Mouse (Mus musculus) CH12.LX (cell line): ENCODE measurements around the gene Frmd4a. TPM values are rescaled to one million over a fixed set of nuclear protein-coding genes. Genes with fewer than 3 reads are reported as not detected.

Experiments
- DNase-seq: peaks from one replicate; pipeline ENCODE4 v3.0.0-alpha.2; 2013; ENCODE audit errors: extremely low read depth
- H3K27ac ChIP-seq: 2 replicates; pipeline ENCODE4 v1.5.1; 2012; ENCODE audit warnings: low read depth, mild to moderate bottlenecking, control low read depth, moderate library complexity; ENCODE audit not compliant: insufficient read depth
- H3K27me3 ChIP-seq: replicated peaks from 2 replicates; pipeline ENCODE3; 2012; ENCODE audit warnings: inconsistent platforms
- H3K36me3 ChIP-seq, 2 experiments: replicated peaks in 1 of 2; 2 replicates each; pipeline versions ENCODE3 to v1.6.1; 2012; ENCODE audit warnings: inconsistent platforms in 1 of 2, low read length in 1 of 2, mild to moderate bottlenecking in 1 of 2, mixed read lengths in 1 of 2, moderate library complexity in 1 of 2; ENCODE audit not compliant: control insufficient read depth in 1 of 2, insufficient read depth in 1 of 2
- H3K4me1 ChIP-seq, 2 experiments: 2 replicates each; pipeline ENCODE4 v1.6.1; 2012; ENCODE audit warnings: inconsistent platforms in 1 of 2, moderate library complexity in 1 of 2; ENCODE audit not compliant: insufficient read depth in 2 of 2, control insufficient read depth in 1 of 2
- H3K4me2 ChIP-seq: 2 replicates; pipeline ENCODE4 v1.6.1; 2012; ENCODE audit warnings: low read depth, mild to moderate bottlenecking, control low read depth; ENCODE audit not compliant: poor library complexity, insufficient read depth, severe bottlenecking
- H3K4me3 ChIP-seq, 3 experiments: fragments of 150-350 bp in 1 of 3; sonication (generic) in 1 of 3; replicated peaks in 1 of 3; 2 replicates each; pipeline versions ENCODE3 to v1.5.1; 2011 to 2012; ENCODE audit warnings: low read depth in 2 of 3, low read length in 2 of 3, mild to moderate bottlenecking in 2 of 3, moderate library complexity in 2 of 3, control low read depth in 1 of 3, improper control_type of control experiment in 1 of 3, inconsistent platforms in 1 of 3, mixed read lengths in 1 of 3; ENCODE audit not compliant: poor library complexity in 1 of 3
- H3K79me2 ChIP-seq: replicated peaks from 2 replicates; pipeline ENCODE4 v1.6.1; 2012; ENCODE audit warnings: mild to moderate bottlenecking, moderate library complexity; ENCODE audit not compliant: control insufficient read depth, poor library complexity, insufficient read depth, severe bottlenecking; ENCODE audit errors: extremely low read depth
- H3K9ac ChIP-seq: 2 replicates; pipeline ENCODE4 v1.6.1; 2012; ENCODE audit warnings: low read depth, mild to moderate bottlenecking, control low read depth, moderate library complexity; ENCODE audit not compliant: insufficient read depth
- H3K9me3 ChIP-seq: replicated peaks from 2 replicates; pipeline ENCODE3; 2012; ENCODE audit warnings: low read length, inconsistent platforms, mixed read lengths
- BHLHE40 ChIP-seq: IDR thresholded peaks from 2 replicates; pipeline ENCODE4 v1.6.1; 2011; ENCODE audit warnings: mild to moderate bottlenecking, low read depth, low read length, improper control_type of control experiment
- CHD2 ChIP-seq: IDR thresholded peaks from 2 replicates; pipeline ENCODE4 v1.6.1; 2011; ENCODE audit warnings: low read length, improper control_type of control experiment
- ELF1 ChIP-seq: IDR thresholded peaks from 2 replicates; pipeline ENCODE4 v1.6.1; 2014; ENCODE audit warnings: low read depth, mild to moderate bottlenecking, inconsistent platforms, low read length, improper control_type of control experiment
- GABPA ChIP-seq: IDR thresholded peaks from 2 replicates; pipeline ENCODE4 v1.6.1; 2012; ENCODE audit warnings: low read depth, low read length, improper control_type of control experiment, inconsistent platforms; ENCODE audit not compliant: insufficient replicate concordance
- JUN ChIP-seq: IDR thresholded peaks from 2 replicates; pipeline ENCODE4 v1.6.1; 2011; ENCODE audit warnings: low read depth, mild to moderate bottlenecking, low read length, improper control_type of control experiment, moderate library complexity; ENCODE audit not compliant: insufficient read depth
- KAT2A ChIP-seq: IDR thresholded peaks from 2 replicates; pipeline ENCODE4 v1.6.1; 2012; ENCODE audit warnings: low read length, improper control_type of control experiment, inconsistent platforms; ENCODE audit not compliant: insufficient replicate concordance
- MAX ChIP-seq: IDR thresholded peaks from 2 replicates; pipeline ENCODE4 v1.6.1; 2011; ENCODE audit warnings: low read length, improper control_type of control experiment
- MXI1 ChIP-seq: IDR thresholded peaks from 2 replicates; pipeline ENCODE4 v1.6.1; 2011; ENCODE audit warnings: mild to moderate bottlenecking, low read depth, low read length, improper control_type of control experiment
- MYC ChIP-seq: IDR thresholded peaks from 2 replicates; pipeline ENCODE4 v1.6.1; 2011; ENCODE audit warnings: low read depth, mild to moderate bottlenecking, improper control_type of control experiment, low read length
- NELFE ChIP-seq: IDR thresholded peaks from 2 replicates; pipeline ENCODE4 v1.6.1; 2011; ENCODE audit warnings: low read depth, low read length, improper control_type of control experiment
- NRF1 ChIP-seq: IDR thresholded peaks from 2 replicates; pipeline ENCODE4 v1.6.1; 2014; ENCODE audit warnings: low read depth, mild to moderate bottlenecking, inconsistent platforms, low read length, improper control_type of control experiment, moderate library complexity
- PAX5 ChIP-seq: IDR thresholded peaks from 2 replicates; pipeline ENCODE4 v1.6.1; 2012; ENCODE audit warnings: low read length, inconsistent platforms, mixed read lengths
- POLR2AphosphoS2 ChIP-seq: IDR thresholded peaks from 2 replicates; pipeline ENCODE4 v1.6.1; 2011; ENCODE audit warnings: low read depth, low read length, improper control_type of control experiment
- RCOR1 ChIP-seq: conservative IDR thresholded peaks from 2 replicates; pipeline ENCODE4 v1.6.1; 2012; ENCODE audit warnings: low read depth, mild to moderate bottlenecking, inconsistent platforms, low read length, improper control_type of control experiment
- SIN3A ChIP-seq: IDR thresholded peaks from 2 replicates; pipeline ENCODE4 v1.6.1; 2012; ENCODE audit warnings: low read length, improper control_type of control experiment, inconsistent platforms
- SMC3 ChIP-seq: IDR thresholded peaks from 2 replicates; pipeline ENCODE4 v1.6.1; 2011; ENCODE audit warnings: low read depth, low read length, improper control_type of control experiment
- TCF12 ChIP-seq: IDR thresholded peaks from 2 replicates; pipeline ENCODE4 v1.6.1; 2014; ENCODE audit warnings: low read depth, mild to moderate bottlenecking, inconsistent platforms, low read length, improper control_type of control experiment
- UBTF ChIP-seq: IDR thresholded peaks from 2 replicates; pipeline ENCODE4 v1.6.1; 2012; ENCODE audit warnings: low read depth, mild to moderate bottlenecking, inconsistent platforms, low read length, improper control_type of control experiment, moderate library complexity
- USF1 ChIP-seq: IDR thresholded peaks from 2 replicates; pipeline ENCODE4 v1.6.1; 2014; ENCODE audit warnings: low read depth, mild to moderate bottlenecking, inconsistent platforms, low read length, improper control_type of control experiment
- ZKSCAN1 ChIP-seq: IDR thresholded peaks from 2 replicates; pipeline ENCODE4 v1.6.1; 2012; ENCODE audit warnings: low read depth, inconsistent platforms, low read length, improper control_type of control experiment, borderline replicate concordance
- ZMIZ1 ChIP-seq: IDR thresholded peaks from 2 replicates; pipeline ENCODE4 v1.6.1; 2012; ENCODE audit warnings: low read depth, mild to moderate bottlenecking, inconsistent platforms, low read length, improper control_type of control experiment
- dilution Hi-C: fragments of 300-500 bp; cut with MboI; formaldehyde crosslinking; loops from 2 replicates; pipeline ENCODE4 v1.14.3; 2020; ENCODE audit warnings: low sequenced_read_pairs; ENCODE audit not compliant: extremely low pct_unique_long_range_greater_than_20kb, extremely low pct_ligation_motif_present
- in situ Hi-C: fragments of 300-500 bp; cut with MboI; formaldehyde crosslinking; loops from 3 replicates; pipeline ENCODE4 v1.14.3; 2019; ENCODE audit warnings: low sequenced_read_pairs, low pct_ligation_motif_present, low pct_unique_long_range_greater_than_20kb, mixed read lengths
- polyA plus RNA-seq: library from polyadenylated mRNA; unstranded; fragments of >175 nt; gene quantifications from 2 replicates; pipeline ENCODE4 v1.2.1, GENCODE M21; 2012; ENCODE audit warnings: low read depth; ENCODE audit not compliant: insufficient read length
- total RNA-seq, 2 experiments: library from RNA; depleted of rRNA; stranded (reverse); fragments of 300-350 nt in 1 of 2; fragments of >200 nt in 1 of 2; gene quantifications; 2 replicates each; pipeline ENCODE4 v1.2.3; 2012 to 2014

The Frmd4a gene
- total and polyA plus RNA-seq, 3 experiments, result 0.13 to 2.0 (median 0.32) TPM

DNA sequence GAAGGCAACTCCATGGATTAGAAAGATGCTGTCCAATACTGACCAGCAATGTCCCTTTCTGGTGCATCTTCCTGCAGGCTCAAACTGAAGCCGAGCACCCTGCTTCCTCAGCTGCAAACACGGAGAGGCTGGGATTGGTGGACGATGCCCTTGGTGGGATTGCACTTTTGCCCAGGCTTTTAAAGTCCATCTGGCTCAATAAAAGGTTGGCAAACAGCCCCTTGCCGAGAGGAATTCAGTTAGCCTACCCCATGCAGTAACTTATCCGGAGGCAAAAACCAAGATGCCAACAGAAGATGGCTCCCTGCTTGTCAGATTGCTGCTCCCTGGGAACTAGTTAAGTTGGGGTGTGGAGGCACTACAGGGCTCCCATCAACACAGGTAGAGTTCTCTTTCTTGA lies 220.2 kb downstream of the Frmd4a start:
- H3K36me3 ChIP-seq, result no peaks in the 10 kb centered on the region
- no peak overlapping the region for H3K4me3 ChIP-seq
- DNase-seq, result no peak
- no peaks in the 10 kb centered on the region for H3K27me3 ChIP-seq
- H3K27ac ChIP-seq, result no peak overlapping the region
- H3K4me1 ChIP-seq, result no peaks in the 10 kb centered on the region
- in situ Hi-C loops, result no loop called here
- H3K9ac ChIP-seq, result no peak overlapping the region
- no peak overlapping the region for H3K4me2 ChIP-seq
- no peaks in the 10 kb centered on the region for H3K79me2 ChIP-seq
- TF ChIP-seq GABPA (no peak), CHD2 (no peak), ZMIZ1 (no peak), POLR2AphosphoS2 (no peak), KAT2A (no peak), JUN (no peak), MXI1 (no peak), PAX5 (no peak), BHLHE40 (no peak), RCOR1 (no peak), SMC3 (no peak), MYC (no peak), NELFE (no peak), ELF1 (no peak), NRF1 (no peak), MAX (no peak), USF1 (no peak)
- H3K9me3 ChIP-seq, result no peaks in the 10 kb centered on the region
- dilution Hi-C loops, result no loop called here

DNA sequence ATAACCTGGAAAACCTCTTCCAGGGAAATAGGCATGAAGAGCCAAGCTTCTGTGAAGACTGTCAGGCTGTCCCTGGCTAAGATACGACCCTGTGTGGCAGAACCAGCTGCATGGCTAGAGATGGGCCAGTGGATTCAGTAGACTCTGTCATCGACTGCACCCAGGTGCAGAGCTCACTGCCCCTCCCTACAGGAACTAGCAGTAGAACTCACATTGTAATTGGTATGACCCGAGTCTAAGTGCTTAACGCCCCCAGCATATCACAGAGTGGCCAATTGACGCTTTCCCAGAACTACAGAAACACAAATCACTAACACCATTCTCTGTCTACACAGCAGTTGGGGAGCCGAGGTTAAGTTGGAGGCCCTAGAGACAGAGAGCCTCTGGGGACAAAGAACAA lies 232.2 kb downstream of the Frmd4a start:
- dilution Hi-C loops (no loop called here), in situ Hi-C loops (no loop called here)
- no peaks in the 10 kb centered on the region for H3K36me3 ChIP-seq

More for the DNA sequence above, 232.2 kb downstream of the Frmd4a start:
- Histone ChIP-seq H3K4me3 (no peak overlapping the region), H3K79me2 (no peaks in the 10 kb centered on the region), H3K4me1 (no peaks in the 10 kb centered on the region), H3K27ac (no peak overlapping the region), H3K9me3 (no peaks in the 10 kb centered on the region), H3K27me3 (no peaks in the 10 kb centered on the region), H3K4me2 (no peak overlapping the region), H3K9ac (no peak overlapping the region)
- TF ChIP-seq ZKSCAN1, result no peak
- TF ChIP-seq MAX, result no peak
- TF ChIP-seq NELFE, result no peak
- no peak for TF ChIP-seq TCF12
- TF ChIP-seq SIN3A, result no peak
- TF ChIP-seq UBTF, result no peak
- TF ChIP-seq GABPA, result no peak
- DNase-seq, result no peak
